Mouse (Mus musculus) hindbrain, embryonic 12.5 days (tissue): ENCODE results near the gene Cldn6. TPM values are rescaled to one million over a fixed set of nuclear protein-coding genes. Genes with fewer than 3 reads are reported as not detected.

ENCODE experiments used
- polyA plus RNA-seq: library from polyadenylated mRNA; unstranded; fragments of >200 nt; fragmentation: Nextera tagmentation; extraction: Ambion mirVana; gene quantifications from 2 replicates; pipeline ENCODE4 v1.2.1, GENCODE M21; 2016

The Cldn6 gene
- polyA plus RNA-seq, 1 experiment from 2014 or later: 35.0 TPM

Other genes with a start within 250 kb of the Cldn6 start
- not detected in 2 replicates for gene Vmn2r117, start 199.6 kb upstream of the Cldn6 start, polyA plus RNA-seq
- gene Zfp213, start 115.0 kb upstream of the Cldn6 start, polyA plus RNA-seq: 20.8 and 21.3 TPM in 2 replicates
- 24.9 and 26.1 TPM in 2 replicates for gene Zfp13, start 79.8 kb upstream of the Cldn6 start, polyA plus RNA-seq
- gene Zscan10, start 78.4 kb upstream of the Cldn6 start, polyA plus RNA-seq: 0.46 and 0.93 TPM in 2 replicates
- gene Mmp25, start 34.0 kb upstream of the Cldn6 start, polyA plus RNA-seq: 1.9 and 2.3 TPM in 2 replicates
- gene Bicdl2, start 18.7 kb upstream of the Cldn6 start, polyA plus RNA-seq: 0.50 and 0.57 TPM in 2 replicates
- 65.5 and 69.0 TPM in 2 replicates for gene Hcfc1r1, start 5.7 kb upstream of the Cldn6 start, polyA plus RNA-seq
- gene Thoc6, start 5.4 kb upstream of the Cldn6 start, polyA plus RNA-seq: 43.8 and 47.5 TPM in 2 replicates
- 2.8 and 4.2 TPM in 2 replicates for gene Tnfrsf12a, start 1.8 kb upstream of the Cldn6 start, polyA plus RNA-seq
- gene Cldn9, start 4.8 kb downstream of the Cldn6 start, polyA plus RNA-seq: 5.5 and 14.6 TPM in 2 replicates
- gene 1520401A03Rik, start 43.5 kb downstream of the Cldn6 start, polyA plus RNA-seq: 0.21 and 1.2 TPM in 2 replicates
- gene Pkmyt1, start 47.1 kb downstream of the Cldn6 start, polyA plus RNA-seq: 29.1 and 31.2 TPM in 2 replicates
- gene Paqr4, start 61.6 kb downstream of the Cldn6 start, polyA plus RNA-seq: 40.3 and 41.6 TPM in 2 replicates
- 2.9 and 5.7 TPM in 2 replicates for gene Kremen2, start 66.6 kb downstream of the Cldn6 start, polyA plus RNA-seq
- 203 and 212 TPM in 2 replicates for gene Flywch1, start 92.4 kb downstream of the Cldn6 start, polyA plus RNA-seq
- gene Flywch2, start 106.8 kb downstream of the Cldn6 start, polyA plus RNA-seq: 48.1 and 49.4 TPM in 2 replicates
- 670 and 682 TPM in 2 replicates for gene Srrm2, start 111.3 kb downstream of the Cldn6 start, polyA plus RNA-seq
- 1,047 and 1,117 TPM in 2 replicates for gene Elob, start 149.9 kb downstream of the Cldn6 start, polyA plus RNA-seq
- 0.26 TPM in 1 of 2 replicates, not detected in the other for gene Prss33, start 156.8 kb downstream of the Cldn6 start, polyA plus RNA-seq
- gene Prss32, start 164.6 kb downstream of the Cldn6 start, polyA plus RNA-seq: not detected in 2 replicates
- gene Prss41, start 164.9 kb downstream of the Cldn6 start, polyA plus RNA-seq: 0.72 and 1.3 TPM in 2 replicates
- not detected in 2 replicates for gene Prss21, start 188.8 kb downstream of the Cldn6 start, polyA plus RNA-seq
- gene Dcpp1, start 201.6 kb downstream of the Cldn6 start, polyA plus RNA-seq: not detected in 2 replicates
- gene Dcpp2, start 201.6 kb downstream of the Cldn6 start, polyA plus RNA-seq: not detected in 2 replicates
- gene Dcpp3, start 238.2 kb downstream of the Cldn6 start, polyA plus RNA-seq: not detected in 2 replicates